Mouse (Mus musculus) monocyte, adult 5-6 weeks (primary cell): ENCODE results near the gene Tmeff2. TPM values are rescaled to one million over a fixed set of nuclear protein-coding genes. Genes with fewer than 3 reads are reported as not detected.

Source experiments
- ATAC-seq: fragments of 153-309, 156-312 bp; replicated peaks from 2 replicates; pipeline ENCODE4 v1.8.0; 2017; ENCODE audit warnings: mild to moderate bottlenecking; ENCODE audit not compliant: low TSS enrichment, insufficient number of reproducible peaks, severe bottlenecking, poor library complexity, low FRiP score
- total RNA-seq: library from RNA; stranded (forward); fragments of 200-1000, 200-491, 200-594 nt; gene quantifications from 3 replicates; pipeline ENCODE4 v1.2.3, GENCODE M21; 2017

Gene Tmeff2
- total RNA-seq, 1 experiment from 2014 or later, result not detected

DNA sequence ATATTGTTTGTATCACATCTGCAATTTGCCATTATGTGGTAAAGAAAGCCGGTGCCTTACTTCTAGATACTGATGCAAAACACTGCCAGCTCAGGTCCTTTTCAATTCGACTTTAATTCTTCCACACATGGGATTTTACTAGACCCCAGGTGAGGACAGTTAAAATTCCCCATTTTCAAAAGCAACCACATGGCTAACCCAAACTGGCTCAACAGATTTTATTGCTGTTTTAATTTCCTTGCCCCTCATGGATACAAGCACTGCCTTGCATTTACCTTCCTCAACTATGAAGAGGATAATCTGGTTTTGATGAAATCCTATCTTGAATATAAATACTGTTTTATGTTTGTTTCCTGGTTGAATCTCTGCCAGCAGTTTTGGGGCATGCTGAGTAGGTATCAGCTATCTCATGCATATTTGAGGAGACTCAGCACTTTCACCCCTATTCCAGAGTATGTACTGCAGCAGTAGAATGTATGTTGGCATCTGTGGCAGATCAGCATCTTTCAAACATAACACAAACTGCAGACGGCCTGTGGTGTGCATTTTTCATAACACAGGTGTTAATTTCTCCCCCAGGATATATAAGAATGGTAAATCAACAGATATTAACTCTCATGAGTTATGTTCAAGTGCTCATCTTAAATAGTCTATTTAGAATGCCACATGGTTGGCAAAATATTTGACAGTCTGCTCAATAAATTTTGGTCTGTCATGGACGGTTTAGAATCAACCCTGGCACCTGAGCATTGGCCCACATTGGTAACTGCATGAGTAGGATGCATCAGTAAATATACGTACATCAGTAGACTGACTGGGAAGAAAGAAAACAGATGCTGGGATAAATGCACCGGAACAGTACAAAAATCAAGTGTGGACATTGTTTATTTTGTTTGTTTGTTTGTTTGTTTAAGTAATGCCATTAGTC, 72.3 kb downstream of the Tmeff2 start:
- no peak for ATAC-seq

DNA sequence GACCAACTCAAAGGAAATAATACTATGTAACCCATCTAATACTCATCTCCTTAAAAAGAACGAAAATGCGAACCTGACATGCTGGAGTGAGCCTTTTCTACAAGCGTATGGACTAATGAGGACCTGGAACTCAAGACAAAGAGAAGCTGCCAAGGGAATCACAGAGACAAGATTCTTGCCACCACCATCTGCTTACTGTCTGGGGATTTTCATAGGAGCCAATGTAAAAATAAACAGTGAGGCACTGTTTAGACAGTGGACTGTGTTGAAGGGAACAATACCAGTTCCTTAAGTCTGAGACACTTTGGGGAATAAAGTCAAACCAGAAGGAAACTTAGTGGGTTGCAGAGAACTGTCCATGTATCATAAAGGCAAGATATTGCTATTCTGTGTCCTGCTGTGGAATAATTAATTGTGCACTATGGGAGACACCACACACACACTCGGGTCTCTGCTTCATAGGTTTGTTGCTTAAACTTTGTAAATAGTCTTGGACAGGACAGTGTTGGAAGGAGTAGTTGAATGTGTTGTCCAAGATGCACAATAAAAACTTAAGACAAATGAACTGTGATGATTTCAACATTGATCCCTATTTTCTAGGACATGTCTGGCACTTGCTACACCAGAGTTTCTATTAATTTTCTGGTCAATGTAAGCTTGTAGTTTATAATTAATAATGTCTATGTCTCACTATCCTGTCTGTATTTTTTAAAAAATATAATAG, 79.1 kb downstream of the Tmeff2 start:
- ATAC-seq, result no peak

DNA sequence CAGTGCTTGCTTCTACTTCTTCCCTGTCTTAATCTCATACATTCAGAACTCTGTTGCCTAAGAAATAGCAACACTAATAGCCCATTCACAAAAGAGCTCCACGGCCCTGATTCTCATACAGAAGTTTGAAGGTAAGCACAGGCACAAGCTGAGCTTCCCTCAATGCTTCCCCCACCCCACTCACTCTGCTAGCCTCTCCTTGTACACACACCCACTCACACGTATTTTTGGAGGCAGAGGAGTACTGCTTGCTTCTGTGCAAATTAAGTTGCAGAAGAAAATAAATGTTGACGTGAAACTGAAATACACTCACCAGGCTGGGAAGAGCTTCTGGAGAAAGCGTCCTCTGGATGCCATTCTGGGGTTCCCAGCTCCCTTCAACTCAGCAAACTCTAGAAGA, 80.1 kb downstream of the Tmeff2 start:
- ATAC-seq, result no peak

DNA sequence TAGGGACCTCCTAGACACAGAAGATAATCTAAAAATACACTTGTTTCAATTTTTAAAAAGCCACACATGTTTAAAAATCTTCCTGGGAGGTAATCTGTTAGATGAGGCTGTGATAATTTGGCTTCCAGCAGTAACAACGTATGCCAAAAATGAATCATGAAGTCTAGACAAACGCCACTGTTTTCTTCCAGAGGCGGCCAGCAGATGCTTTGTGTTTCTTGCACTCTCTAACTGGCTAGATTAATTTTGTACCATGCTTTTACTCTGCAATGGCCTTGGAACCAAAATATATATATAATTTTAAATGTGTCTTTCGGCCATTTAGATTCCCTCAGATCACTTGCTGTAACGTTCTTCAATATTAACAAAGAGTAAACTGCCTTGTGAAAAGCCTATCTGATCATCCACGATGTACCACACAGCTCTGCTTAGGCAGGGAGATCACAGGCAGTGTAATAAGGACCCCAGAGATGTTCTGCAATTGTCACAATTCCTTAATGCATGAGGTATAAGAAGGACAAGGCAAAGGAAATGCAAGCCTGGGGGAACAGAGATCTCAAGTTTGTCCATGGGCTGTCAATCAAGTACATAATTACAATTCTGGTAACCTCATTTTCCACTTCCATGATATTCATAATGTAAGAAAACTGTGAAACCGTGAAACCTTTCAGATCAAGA, 80.8 kb downstream of the Tmeff2 start:
- ATAC-seq, result no peak

DNA sequence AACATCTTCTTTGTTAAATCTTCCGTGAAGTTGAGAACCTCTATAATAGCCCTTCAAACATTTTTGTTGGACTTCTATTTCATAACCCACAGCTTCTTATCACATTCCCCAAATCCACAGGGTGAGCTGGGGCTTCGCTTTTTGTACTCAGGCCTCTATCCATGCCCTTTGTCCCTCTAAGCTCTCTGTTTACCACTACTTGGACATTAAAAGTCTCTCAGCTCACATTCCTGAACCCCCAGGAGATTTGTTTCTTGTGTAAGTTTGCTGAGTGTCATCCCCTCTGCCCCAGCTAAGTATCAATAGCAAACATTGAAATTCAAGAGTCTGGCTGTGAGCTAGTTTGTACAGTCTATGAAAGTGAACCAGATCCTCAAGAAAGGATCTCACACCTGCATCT, 90.2 kb downstream of the Tmeff2 start:
- ATAC-seq, result no peak

DNA sequence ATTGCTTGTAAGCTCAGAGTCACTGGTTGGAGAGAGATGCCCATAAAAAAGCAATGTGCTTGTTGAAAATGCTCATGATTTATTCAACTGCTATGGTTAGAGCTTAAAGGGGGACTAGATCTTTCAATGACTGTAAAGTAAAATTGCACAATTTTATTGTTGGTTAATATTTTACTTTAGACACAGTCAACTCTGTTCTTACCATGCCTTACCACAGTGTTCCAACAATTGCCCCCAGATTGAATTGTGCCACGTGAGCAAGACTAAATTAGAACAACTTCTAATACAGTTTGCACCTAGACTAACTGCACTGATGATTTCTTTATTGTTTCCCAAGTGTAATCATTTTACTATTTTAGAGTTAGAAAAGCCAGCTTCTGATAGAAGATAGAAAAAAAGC, 94.1 kb downstream of the Tmeff2 start:
- no peak for ATAC-seq

DNA sequence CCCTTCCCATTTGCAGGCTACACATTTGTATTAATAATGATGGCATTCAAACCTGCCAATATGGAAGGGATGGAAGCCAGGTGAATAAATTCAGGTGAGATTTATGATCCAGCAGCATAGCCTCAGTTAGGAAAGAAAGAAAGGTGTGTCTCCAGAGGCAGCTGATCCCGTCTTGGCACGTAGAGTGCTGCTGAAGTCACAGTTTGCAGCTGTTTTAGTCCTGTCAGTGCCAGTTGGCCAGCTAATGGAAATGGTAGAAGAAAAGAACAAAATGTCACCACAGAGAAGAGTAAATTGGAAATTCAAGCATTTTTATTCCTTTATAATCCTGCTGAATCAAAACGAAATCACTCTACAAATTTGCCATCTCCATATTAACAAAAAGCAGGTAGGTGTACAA, 99.3 kb downstream of the Tmeff2 start:
- no peak for ATAC-seq

DNA sequence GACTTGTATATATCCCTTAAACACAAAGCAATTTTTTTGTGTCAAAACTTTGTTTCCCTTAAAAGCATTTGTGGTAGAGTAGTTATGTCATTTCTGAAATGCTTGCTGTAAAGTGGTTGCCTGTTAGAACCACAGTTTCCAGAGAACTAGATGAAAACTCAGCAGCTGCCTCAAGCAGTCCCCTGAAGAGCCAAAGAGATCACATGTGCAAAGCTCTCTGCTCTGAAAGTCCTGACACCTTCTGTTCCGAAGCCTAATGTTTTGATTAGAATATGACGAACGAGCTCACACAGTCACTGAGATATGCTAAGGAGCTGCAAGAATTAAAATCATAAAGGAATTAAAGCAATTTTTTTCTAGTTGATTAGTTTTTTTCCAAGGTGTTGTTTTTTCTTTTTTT, 107.9 kb downstream of the Tmeff2 start:
- ATAC-seq, result no peak

DNA sequence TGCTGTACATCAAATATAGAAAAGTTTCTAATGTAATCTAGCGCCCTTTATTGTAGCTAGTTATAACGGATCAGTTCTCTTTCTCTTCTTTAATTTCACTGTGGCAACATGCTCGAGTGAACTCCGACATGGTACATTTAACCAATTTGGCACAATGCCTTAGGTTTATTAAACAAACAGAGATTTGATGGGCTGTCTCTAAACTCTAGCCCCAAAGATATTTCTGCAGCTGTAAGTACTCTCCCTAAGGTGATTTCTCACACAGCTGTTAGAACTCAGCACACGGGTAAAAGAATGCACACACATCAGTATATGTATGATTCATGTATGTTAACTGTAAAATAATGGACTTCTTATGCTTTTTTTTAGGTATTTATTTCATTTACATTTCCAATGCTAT, 139.8 kb downstream of the Tmeff2 start:
- ATAC-seq, result no peak

DNA sequence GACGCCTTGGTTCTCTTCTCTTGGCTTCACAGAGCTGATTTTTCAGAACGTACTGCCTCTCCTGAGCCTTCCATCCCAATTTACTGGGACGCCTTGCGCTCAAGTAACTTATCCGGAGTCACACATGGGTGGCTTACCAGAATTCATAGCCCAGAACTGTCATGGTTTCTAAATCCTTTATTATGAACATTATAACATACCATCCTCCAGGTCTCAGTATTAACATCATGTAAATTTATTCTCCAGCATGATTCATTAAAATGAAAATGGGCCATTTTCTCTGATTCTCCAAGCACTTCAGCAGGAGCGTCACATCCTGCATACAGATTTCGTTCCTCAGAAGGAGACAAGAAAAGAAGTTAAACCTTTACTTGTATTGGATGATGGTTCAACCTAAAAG, 144.4 kb downstream of the Tmeff2 start:
- no peak for ATAC-seq

DNA sequence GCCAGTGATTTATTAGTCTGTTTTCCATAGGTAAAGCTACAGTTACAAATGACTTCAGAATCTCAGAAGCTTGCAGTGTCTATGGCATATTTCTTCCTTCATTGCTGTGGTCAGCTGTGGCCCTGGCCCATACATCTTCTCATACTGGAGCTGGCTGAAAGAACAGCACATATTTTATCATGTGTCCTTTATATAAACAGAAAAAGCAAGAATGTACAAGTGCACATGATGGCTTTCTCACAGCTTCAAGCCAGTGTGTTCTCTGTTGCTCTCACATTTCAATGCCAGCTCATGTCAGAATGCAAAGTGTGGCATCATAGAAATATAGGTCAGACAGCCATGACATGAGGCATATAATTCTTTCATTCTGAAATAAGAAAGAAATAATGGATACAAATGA, 164.1 kb downstream of the Tmeff2 start:
- ATAC-seq, result no peak

DNA sequence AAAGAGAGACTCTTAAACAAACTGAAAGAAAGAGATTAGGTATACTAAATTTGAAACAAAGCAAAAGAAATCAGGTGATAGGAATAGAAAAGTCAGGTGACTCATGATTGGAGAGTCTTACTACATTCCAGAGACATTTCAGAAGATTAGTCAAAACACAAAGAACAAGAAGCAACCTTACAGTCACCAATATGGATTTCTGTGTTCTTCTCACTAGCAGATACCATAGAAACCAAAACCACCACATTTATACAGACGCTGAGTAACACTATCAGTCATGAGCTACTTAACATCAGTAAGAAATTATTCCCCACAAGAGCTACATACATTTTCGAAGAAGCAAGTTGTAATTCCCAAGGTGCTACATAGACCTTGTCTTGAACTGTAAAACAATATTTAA, 165.2 kb downstream of the Tmeff2 start:
- ATAC-seq, result no peak

DNA sequence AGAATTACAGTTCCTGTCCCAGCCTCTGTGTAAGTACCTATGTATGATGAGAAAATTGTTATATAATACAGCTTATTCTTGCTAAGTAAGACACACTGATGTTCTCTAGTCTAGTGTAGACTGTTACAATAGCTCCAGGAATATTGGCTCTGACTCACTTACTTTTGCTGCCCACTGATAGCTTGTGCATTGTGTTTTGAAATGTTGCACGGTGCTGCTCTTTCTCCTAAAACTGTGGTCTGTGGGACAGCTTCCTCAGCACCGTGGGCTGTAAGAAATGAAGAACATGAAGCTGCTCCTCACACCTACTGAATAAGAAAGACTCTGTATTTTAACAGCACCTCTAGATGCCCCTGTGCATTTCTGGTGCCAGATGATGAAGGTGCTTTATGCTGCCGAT, 168.4 kb downstream of the Tmeff2 start:
- ATAC-seq, result no peak

DNA sequence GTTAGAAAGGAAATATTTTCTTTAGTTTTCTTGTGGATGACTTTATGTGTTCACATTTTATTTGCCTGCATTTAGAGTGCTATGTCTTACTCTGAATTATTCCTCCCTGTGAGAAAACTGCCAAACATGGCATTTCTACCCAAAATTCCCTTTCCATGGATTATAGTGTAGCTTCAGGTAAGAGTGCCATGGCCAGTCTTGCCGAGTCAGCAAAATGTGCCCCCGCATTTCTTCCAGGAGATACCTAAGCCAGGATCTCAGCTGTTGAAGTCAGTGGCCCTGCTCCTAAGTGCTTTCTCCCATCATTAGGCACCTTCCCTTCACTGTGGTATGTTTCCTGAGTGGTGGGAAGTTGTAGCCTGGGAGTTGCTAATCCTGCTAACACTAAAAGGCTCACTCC, 168.8 kb downstream of the Tmeff2 start:
- no peak for ATAC-seq

DNA sequence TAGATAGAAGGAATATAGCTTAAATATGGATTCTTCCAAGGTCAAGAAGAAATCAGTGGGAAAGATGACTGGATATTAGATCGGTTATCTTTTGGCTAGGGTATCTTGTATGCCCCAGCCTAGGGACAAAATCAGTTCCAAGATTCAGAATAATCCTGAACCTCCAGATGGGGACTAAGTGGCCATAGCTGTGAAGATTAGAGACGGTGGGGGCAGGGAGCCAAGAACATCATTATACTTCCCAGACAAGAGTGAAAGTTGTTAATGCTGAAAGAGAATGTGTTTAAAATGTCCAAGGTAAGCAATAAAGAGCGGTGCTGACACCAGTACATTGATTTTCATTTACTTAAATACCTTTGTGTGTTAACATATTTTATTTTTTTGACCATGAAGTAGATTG, 173.6 kb downstream of the Tmeff2 start:
- ATAC-seq, result no peak

DNA sequence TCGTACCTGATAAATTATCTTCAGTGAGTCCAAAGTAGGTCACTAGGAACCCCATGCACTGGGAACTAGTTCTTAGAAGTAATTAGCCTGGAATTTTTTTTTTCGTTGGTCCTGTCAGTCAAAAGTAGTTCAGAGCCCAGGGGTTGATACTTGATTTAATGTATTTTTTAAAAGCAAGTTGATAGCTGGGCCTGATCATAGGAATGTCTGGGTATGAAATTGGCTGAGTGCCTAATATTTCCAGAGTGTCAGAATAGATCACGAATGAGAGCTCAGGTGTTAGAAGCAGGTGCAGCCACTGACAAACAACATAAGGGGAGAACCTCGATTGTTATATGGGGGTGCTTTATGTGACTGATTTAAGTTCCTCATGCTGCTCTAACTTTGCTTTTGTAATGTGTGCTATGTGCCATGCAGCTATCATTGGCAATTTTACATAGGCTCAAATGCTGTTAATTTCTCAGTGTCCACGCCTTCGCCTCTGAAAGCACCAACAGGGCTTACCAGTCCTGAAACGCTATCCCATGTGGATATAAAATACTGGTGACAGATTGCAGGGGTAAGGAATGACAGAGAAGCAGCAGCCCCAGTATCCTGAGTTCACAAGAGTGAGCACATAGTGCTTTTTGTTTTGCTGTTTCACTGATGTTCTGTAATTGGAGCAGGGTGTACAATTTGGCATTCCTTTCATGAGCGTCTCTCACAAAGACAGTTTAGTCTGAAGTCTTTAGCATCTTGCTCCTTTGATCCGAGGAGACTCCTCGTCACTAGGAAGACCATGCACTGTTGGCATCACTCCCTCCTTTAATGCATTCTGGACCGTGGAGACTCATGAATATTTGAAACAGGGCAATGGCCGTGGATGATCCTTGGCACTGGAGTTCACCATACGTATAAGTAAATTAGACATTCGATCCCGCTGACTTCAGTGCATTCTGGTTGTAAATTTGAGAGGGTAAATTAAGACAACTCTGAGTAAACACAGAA, 175.6 kb downstream of the Tmeff2 start:
- no peak for ATAC-seq

DNA sequence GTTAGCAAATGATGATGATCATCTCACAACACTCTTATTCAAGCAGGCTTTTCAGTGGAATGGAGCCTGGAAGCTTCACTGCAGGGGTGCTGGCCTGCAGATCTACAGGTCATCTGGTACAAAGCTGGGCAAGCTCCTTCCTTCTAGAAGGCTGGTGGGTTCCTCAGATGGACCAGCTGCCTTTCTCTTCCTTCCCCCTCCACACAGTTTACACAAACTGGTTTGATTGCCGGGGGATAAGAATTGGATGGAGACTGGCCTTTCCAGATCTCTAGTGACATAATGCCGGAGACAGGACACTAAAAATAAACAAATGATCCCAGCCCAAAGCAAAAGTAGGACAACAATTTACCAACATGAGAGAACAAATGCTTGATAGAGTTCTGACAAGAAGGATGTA, 188.5 kb downstream of the Tmeff2 start:
- ATAC-seq, result no peak

DNA sequence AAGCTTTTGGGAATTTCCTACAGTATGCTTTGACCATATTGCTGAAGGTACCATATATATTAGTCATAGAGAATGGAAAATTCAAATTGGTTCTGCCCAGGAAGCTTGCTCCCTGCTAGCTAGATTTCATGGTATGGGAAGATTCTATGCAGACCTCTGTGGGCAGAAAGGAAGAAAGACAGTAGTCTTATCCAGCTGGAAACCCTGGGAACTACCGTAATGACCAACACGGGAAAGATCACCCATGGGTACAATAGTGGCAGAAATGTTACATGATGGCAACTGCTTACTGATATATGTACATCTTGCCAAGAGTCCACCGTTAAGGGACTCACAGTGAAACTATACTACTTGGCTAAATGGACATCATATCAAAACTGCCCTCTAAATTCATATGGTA, 189.4 kb downstream of the Tmeff2 start:
- ATAC-seq, result no peak
